Mouse (Mus musculus): Measurements from ENCODE around the gene Tmem94. TPM values are rescaled to one million over a fixed set of nuclear protein-coding genes. Genes with fewer than 3 reads are reported as not detected.

Tmem94 gene
- total and polyA plus RNA-seq, 3 experiments = 23.2 to 64.4 (median 38.9) TPM

DNA sequence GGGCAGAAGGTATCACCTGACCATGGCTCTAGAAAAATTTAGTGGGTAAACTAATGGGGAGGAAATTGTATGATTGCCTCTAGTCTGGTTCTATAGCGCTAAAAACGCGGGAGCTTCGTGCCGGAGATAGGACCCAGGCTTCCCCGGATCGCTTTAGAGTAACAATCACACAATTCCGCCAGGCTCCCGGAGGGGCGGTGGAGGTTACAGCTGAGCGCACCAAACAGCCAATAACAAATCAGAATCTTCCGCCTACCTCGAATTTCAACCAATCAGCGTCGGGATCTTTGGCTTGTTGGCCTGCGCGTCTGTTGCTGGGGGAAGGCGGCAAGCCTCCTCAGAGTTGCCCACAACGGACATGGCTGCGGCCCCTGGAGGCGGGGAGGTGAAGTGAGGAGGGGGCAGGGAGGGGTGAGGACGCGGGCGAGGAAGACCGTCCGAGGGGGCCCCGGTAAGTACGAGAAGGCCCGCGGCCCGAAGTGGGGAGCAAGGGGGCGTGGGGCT, at the start of gene Tmem94 (continued):
- 0 out of 2 replicates have a peak, but pooled peaks have one; percentile 29 for TF ChIP-seq ETS1 (IDR thresholded peaks at IDR 0.05; ENCODE audit: low read depth, low read length)
- TF ChIP-seq TAL1 (IDR thresholded peaks at IDR 0.05; ENCODE audit: low read length) = no peak
- peak; percentile 85 for TF ChIP-seq TCF12 (IDR thresholded peaks at IDR 0.05; ENCODE audit: low read depth, low read length)

DNA sequence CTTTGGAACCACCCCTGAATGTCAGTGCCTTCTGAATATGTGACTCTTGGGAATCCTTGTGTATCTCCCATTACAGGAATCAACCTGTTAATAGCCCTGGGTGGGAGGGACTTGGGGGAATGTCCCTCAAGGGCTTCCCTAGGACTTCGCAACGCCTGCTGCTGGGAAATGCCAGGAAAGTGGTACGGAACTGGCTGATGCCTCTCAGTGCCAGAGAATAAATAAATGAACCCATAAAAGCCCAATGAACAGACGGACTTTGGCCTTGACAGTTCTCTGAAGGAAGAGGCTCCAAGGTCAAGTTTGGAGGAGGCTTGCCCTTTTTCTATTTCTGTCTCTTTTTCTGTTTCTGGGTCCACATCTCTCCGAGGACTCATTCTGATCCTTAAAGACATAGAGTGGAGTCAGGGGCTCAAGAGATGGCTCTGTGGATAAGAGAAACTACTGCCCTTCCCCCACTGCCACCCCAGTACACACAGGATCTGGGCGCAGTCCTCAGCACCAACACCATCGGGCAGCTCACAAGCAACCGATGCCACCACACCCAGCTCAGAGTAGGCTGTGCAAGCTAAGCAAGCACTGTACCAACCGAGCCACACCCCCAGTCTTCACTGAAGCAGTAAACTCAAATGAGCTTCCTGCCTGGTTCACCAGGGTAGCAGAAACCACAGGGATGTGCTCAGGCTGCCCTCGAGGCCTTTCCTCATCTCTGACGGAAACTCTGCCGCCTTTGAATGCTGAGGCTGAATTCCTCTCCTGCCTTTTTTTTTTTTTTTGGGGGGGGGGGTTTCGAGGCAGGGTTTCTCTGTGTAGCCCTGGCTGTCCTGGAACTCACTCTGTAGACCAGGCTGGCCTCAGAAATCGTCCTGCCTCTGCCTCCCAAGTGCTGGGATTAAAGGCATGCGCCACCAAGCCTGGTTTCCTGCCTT, 48.6 kb upstream of the Tmem94 start:
- H3K79me2 ChIP-seq (ENCODE audit: control insufficient read depth, insufficient read depth, low read length, poor library complexity) = peaks cover 2% of the 10 kb centered on the region
- H3K9me3 ChIP-seq (replicated peaks; ENCODE audit: insufficient read depth, low read length) = no peaks in the 10 kb centered on the region
- peaks cover 12 to 45% of the 10 kb centered on the region in 2 experiments for H3K4me1 ChIP-seq (ENCODE audit: control insufficient read depth in 1 of 2, insufficient read depth in 2 of 2, low read length in 2 of 2)
- peak; percentile 88 for DNase-seq (ENCODE audit: low read depth, low spot score)
- peak overlapping the region; percentile 62 for H3K9ac ChIP-seq (ENCODE audit: control insufficient read depth, low read depth, low read length, poor library complexity, severe bottlenecking)
- no peak overlapping the region for H3K4me3 ChIP-seq (ENCODE audit: control insufficient read depth in 1 of 2, insufficient read depth in 1 of 2, low read depth in 2 of 2, low read length in 2 of 2)
- H3K36me3 ChIP-seq (ENCODE audit: control insufficient read depth in 1 of 2, insufficient read depth in 2 of 2, low read length in 2 of 2) = peaks cover 0 to 43% of the 10 kb centered on the region in 2 experiments; a peak in 2 of 4 replicates
- TF ChIP-seq SIN3A (IDR thresholded peaks at IDR 0.05; ENCODE audit: low read length) = no peak; the same call in 1 of the 2 replicates
- no peak for TF ChIP-seq MEF2A (IDR thresholded peaks at IDR 0.05; ENCODE audit: extremely low read depth, insufficient replicate concordance, low read depth, low read length, poor library complexity, severe bottlenecking)
- TF ChIP-seq UBTF (IDR thresholded peaks at IDR 0.05; ENCODE audit: borderline replicate concordance, insufficient read depth, low read depth, low read length) = no peak
- no peak for TF ChIP-seq HCFC1 (IDR thresholded peaks at IDR 0.05; ENCODE audit: low read depth, low read length)
- 0 out of 2 replicates have a peak, but pooled peaks have one; percentile 21 for TF ChIP-seq CHD2 (IDR thresholded peaks at IDR 0.05; ENCODE audit: low read length)
- TF ChIP-seq E2F4 (IDR thresholded peaks at IDR 0.05; ENCODE audit: borderline replicate concordance, low read depth, low read length) = no peak
- peak; percentile 41; the same call in 1 of the 2 replicates for TF ChIP-seq ETS1 (IDR thresholded peaks at IDR 0.05; ENCODE audit: low read depth, low read length)
- no peak for TF ChIP-seq ELF1 (IDR thresholded peaks at IDR 0.05; ENCODE audit: low read depth, low read length)
- no peak for TF ChIP-seq CTCF (IDR thresholded peaks at IDR 0.05 in 2 of 3, conservative IDR thresholded peaks at IDR 0.05 in 1 of 3; ENCODE audit: control insufficient read depth in 1 of 3, insufficient read depth in 1 of 3, low read depth in 2 of 3, low read length in 3 of 3, poor library complexity in 1 of 3, severe bottlenecking in 1 of 3)
- TF ChIP-seq USF2 (IDR thresholded peaks at IDR 0.05; ENCODE audit: borderline replicate concordance in 1 of 2, insufficient read depth in 1 of 2, low read depth in 1 of 2, low read length in 2 of 2) = no peak
- TF ChIP-seq EP300 (IDR thresholded peaks at IDR 0.05; ENCODE audit: low read depth in 1 of 2, low read length in 2 of 2) = peak; percentile 39 to 51; a peak in 3 of 4 replicates
- peak; percentile 66 for TF ChIP-seq ZNF384 (IDR thresholded peaks at IDR 0.05; ENCODE audit: low read depth, low read length)
- TF ChIP-seq MAX (IDR thresholded peaks at IDR 0.05; ENCODE audit: low read length) = peak; percentile 59; the same call in 1 of the 2 replicates
- TF ChIP-seq NRF1 (IDR thresholded peaks at IDR 0.05; ENCODE audit: insufficient read depth, low read depth, low read length, poor library complexity, severe bottlenecking) = no peak
- TF ChIP-seq SMC3 (IDR thresholded peaks at IDR 0.05; ENCODE audit: low read depth, low read length) = peak; percentile 1; the same call in 1 of the 2 replicates
- no peak for TF ChIP-seq POLR2AphosphoS5 (IDR thresholded peaks at IDR 0.05; ENCODE audit: borderline replicate concordance, low read depth, low read length)
- 0 out of 2 replicates have a peak, but pooled peaks have one; percentile 28 for TF ChIP-seq BHLHE40 (IDR thresholded peaks at IDR 0.05; ENCODE audit: borderline replicate concordance, low read depth, low read length)
- peak in 1 of 2 experiments; percentile 40; a peak in 2 of 4 replicates for TF ChIP-seq POLR2A (IDR thresholded peaks at IDR 0.05; ENCODE audit: control insufficient read depth in 1 of 2, insufficient read depth in 1 of 2, low read depth in 1 of 2, low read length in 2 of 2, poor library complexity in 1 of 2)
- TF ChIP-seq TCF12 (IDR thresholded peaks at IDR 0.05; ENCODE audit: low read depth, low read length) = no peak
- no peak for TF ChIP-seq GABPA (IDR thresholded peaks at IDR 0.05; ENCODE audit: low read depth, low read length)
- 0 out of 2 replicates have a peak, but pooled peaks have one; percentile 65 for TF ChIP-seq TBP (IDR thresholded peaks at IDR 0.05; ENCODE audit: low read depth, low read length)
- no peak for TF ChIP-seq TAL1 (IDR thresholded peaks at IDR 0.05; ENCODE audit: low read length)
- TF ChIP-seq MXI1 (IDR thresholded peaks at IDR 0.05; ENCODE audit: low read depth, low read length) = no peak; the same call in 1 of the 2 replicates
- 0 out of 2 replicates have a peak, but pooled peaks have one; percentile 19 for TF ChIP-seq GATA1 (IDR thresholded peaks at IDR 0.05; ENCODE audit: low read depth, low read length)
- TF ChIP-seq RCOR1 (IDR thresholded peaks at IDR 0.05; ENCODE audit: low read depth, low read length) = 0 out of 2 replicates have a peak, but pooled peaks have one; percentile 23
- H3K27me3 ChIP-seq (ENCODE audit: control insufficient read depth in 1 of 2, insufficient read depth in 2 of 2, low read length in 2 of 2) = no peaks in the 10 kb centered on the region
- H3K27ac ChIP-seq (ENCODE audit: control insufficient read depth, low read depth, low read length) = peak overlapping the region; percentile 98
